Mouse (Mus musculus) small intestine, adult 2 months (tissue): Measurements from ENCODE around the gene Slf2. TPM values are rescaled to one million over a fixed set of nuclear protein-coding genes. Genes with fewer than 3 reads are reported as not detected.
A peak's percentile ranks its signal among the peaks of the same experiment; 100 is the strongest.

Experiments
- H3K27ac ChIP-seq: fragments of 200-500 bp; 2 replicates; pipeline ENCODE4 v1.5.1; 2012; ENCODE audit warnings: low read depth, low read length, control low read depth, inconsistent platforms; ENCODE audit not compliant: insufficient read depth
- H3K27me3 ChIP-seq: fragments of 200-500 bp; 2 replicates; pipeline ENCODE4 v1.6.1; 2012; ENCODE audit warnings: mild to moderate bottlenecking, moderate library complexity, low read length, inconsistent platforms; ENCODE audit not compliant: control insufficient read depth, insufficient read depth
- H3K36me3 ChIP-seq: fragments of 200-500 bp; 2 replicates; pipeline ENCODE4 v1.6.1; 2012; ENCODE audit warnings: mild to moderate bottlenecking, low read length, control low read depth, inconsistent platforms; ENCODE audit not compliant: control insufficient read depth, insufficient read depth
- H3K4me1 ChIP-seq: fragments of 200-500 bp; 2 replicates; pipeline ENCODE4 v1.6.1; 2012; ENCODE audit warnings: low read length, inconsistent platforms, mixed read lengths; ENCODE audit not compliant: control insufficient read depth, insufficient read depth, insufficient read length
- H3K4me3 ChIP-seq: fragments of 200-500 bp; 2 replicates; pipeline ENCODE4 v1.5.1; 2012; ENCODE audit warnings: low read depth, mild to moderate bottlenecking, control low read depth, inconsistent platforms, low read length, moderate library complexity
- CTCF ChIP-seq: fragments of 200-500 bp; IDR thresholded peaks from 2 replicates; pipeline ENCODE4 v1.5.1; 2012; ENCODE audit warnings: low read depth, mild to moderate bottlenecking, control low read depth, inconsistent platforms, low read length, moderate library complexity, mixed read lengths; ENCODE audit not compliant: insufficient replicate concordance, insufficient read length; ENCODE audit errors: extremely low read depth
- POLR2A ChIP-seq: fragments of 200-500 bp; IDR thresholded peaks from 2 replicates; pipeline ENCODE4 v1.6.1; 2012; ENCODE audit warnings: low read depth, mild to moderate bottlenecking, control low read depth, inconsistent platforms, low read length, moderate library complexity
- WGBS: fragments of 180-500 bp; shearing (Covaris S2); methylation state at CpG from one replicate; pipeline ENCODE4 v1.1.7; 2018; 5-methylcytosine and 5-hydroxymethylcytosine counted together
- polyA plus RNA-seq: library from polyadenylated mRNA; depleted of rRNA; stranded (reverse); fragments of >200 nt; gene quantifications from 2 replicates; pipeline ENCODE4 v1.2.3, GENCODE M21; 2012

Gene Slf2
- polyA plus RNA-seq, 1 experiment = 43.9 TPM

DNA sequence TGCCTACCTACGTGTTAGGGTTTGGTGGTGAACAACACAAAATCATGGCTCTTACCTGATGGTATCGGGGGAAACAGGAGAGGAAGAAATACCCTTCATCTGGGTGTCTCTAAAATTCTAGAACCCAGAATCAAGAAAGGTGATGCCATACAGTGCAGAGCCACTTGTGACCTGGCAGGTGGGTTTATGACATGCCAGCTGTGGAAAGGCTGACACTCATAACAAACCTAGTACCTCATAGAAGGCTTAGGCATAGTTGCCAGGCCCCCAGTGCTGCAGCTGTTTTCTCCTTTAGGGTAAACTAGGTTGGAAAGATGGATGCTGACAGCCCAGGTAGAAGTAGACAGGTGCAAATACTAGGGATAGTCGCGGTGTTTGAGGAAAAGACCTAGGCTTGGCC is 53.5 kb downstream of the Slf2 start:
- Histone ChIP-seq H3K27me3 (no peaks in the 10 kb centered on the region; the same call in 1 of the 2 replicates), H3K4me3 (no peak overlapping the region), H3K36me3 (peaks cover 12% of the 10 kb centered on the region), H3K27ac (peak overlapping the region; percentile 87), H3K4me1 (peaks cover 45% of the 10 kb centered on the region; the same call in 1 of the 2 replicates)
- TF ChIP-seq CTCF (no peak), POLR2A (no peak)
- 66% methylated on average over 4 of the region's 4 CpGs for WGBS

DNA sequence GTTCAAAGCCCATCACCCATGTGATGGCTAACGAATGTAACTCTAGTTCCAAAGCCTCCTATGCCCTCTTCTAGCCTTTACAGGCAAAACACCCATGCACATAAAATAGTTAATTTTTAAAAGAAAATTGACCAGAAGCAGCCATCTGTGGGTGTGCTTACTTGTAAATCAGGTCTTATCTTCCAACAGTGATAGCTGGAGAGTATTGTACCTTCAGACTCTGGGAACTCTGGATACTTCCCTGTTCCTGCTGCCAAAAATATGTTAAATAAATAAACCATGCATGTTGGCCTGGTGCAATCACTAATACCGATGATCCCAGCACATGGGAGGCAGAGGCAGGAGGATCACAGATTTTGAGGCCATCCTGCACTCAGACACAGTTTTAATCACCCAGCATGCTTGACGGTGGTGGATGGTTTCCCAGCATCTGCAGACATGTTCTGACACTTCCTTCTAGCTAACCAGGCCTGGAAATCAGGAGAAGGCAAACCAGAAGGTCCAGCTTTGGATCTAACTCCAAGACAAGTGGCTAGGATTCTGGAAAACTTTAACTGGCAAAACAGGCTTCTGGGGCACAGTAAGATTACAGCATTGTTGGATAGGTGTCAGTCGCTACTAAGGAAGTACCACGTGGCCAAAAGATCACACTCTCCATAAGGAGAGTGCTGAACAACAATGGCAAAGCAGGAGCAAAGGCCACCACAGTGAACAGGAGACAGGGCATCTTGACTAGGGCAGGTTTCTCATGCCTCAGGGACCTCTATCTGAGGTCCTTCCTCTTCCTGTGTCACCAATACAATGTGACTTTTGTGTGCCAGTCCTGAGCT is 54.4 kb downstream of the Slf2 start:
- TF ChIP-seq CTCF (no peak), POLR2A (no peak)
- peak overlapping the region; percentile 90 for H3K27ac ChIP-seq
- no peaks in the 10 kb centered on the region; the same call in 1 of the 2 replicates for H3K27me3 ChIP-seq
- H3K4me3 ChIP-seq = no peak overlapping the region
- H3K4me1 ChIP-seq = peaks cover 45% of the 10 kb centered on the region; the same call in 1 of the 2 replicates
- H3K36me3 ChIP-seq = peaks cover 9% of the 10 kb centered on the region
- 9% methylated on average over 5 of the region's 5 CpGs for WGBS

DNA sequence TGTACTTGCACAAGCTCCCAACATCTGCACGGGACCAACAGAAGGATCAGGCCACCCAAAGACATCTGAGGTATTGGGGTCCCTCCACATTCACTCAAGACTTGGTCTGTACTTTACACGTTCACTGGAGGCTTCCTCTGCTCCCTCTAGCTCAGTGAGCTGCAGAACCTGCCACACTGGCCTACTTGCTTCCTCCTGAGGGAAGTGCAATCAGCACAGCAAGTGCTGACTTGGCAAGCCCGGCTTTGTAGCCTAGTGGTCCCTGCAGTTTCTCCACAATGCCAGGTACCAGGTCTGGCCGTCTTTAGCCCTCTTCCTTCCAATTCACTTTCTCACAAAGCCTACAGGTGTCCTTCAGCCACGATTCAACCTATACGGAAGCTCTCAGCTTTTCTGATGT is 56.1 kb downstream of the Slf2 start:
- no peaks in the 10 kb centered on the region; the same call in 1 of the 2 replicates for H3K27me3 ChIP-seq
- no peak for TF ChIP-seq POLR2A
- no peak for TF ChIP-seq CTCF
- H3K4me1 ChIP-seq = peaks cover 46% of the 10 kb centered on the region
- 30% methylated on average over 6 of the region's 6 CpGs for WGBS
- H3K36me3 ChIP-seq = peaks cover under 1% of the 10 kb centered on the region
- peak overlapping the region; percentile 90 for H3K27ac ChIP-seq
- no peak overlapping the region for H3K4me3 ChIP-seq

DNA sequence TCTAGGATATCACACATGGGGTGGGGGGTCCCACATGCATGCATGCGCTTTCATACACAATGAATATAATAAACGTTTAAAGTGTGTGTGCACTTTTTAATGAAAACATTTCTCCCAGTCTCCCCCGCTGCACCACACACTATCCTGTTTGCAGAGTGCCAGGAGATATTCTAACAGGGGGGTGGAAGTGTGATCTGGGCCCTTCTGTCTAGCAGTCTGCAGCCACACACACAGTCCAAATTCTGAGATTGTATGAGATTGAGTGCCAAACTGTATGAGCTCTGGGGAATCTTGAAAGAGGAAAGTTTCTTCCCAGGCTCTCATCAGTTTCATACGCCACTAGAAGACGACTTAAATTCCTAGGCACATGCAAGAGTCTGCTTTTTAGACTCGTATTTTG is 56.9 kb downstream of the Slf2 start:
- Histone ChIP-seq H3K27me3 (no peaks in the 10 kb centered on the region; the same call in 1 of the 2 replicates), H3K4me3 (no peak overlapping the region), H3K36me3 (peaks cover 9% of the 10 kb centered on the region), H3K4me1 (peaks cover 50% of the 10 kb centered on the region), H3K27ac (no peak overlapping the region)
- TF ChIP-seq POLR2A = no peak
- WGBS = 65% methylated on average over 6 of the region's 6 CpGs

- Histone ChIP-seq H3K4me1 (peaks cover 47% of the 10 kb centered on the region), H3K27ac (peak overlapping the region; percentile 77), H3K4me3 (0 out of 2 replicates have a peak overlapping the region, but pooled peaks have one; percentile 89), H3K27me3 (no peaks in the 10 kb centered on the region; the same call in 1 of the 2 replicates), H3K36me3 (peaks cover 12% of the 10 kb centered on the region)
- TF ChIP-seq POLR2A (no peak), CTCF (no peak)
- WGBS = 38% methylated on average over 9 of the region's 9 CpGs
These were observed 57.4 kb downstream of the Slf2 start for GRCm38 (mm10) chr19:44988321-44988720.

- no peak for TF ChIP-seq POLR2A
- TF ChIP-seq CTCF = peak; percentile 28; the same call in 1 of the 2 replicates
- Histone ChIP-seq H3K4me1 (peaks cover 46% of the 10 kb centered on the region), H3K27ac (peak within 1 kb of the TSS; percentile 98), H3K4me3 (peak within 1 kb of the TSS; percentile 89), H3K27me3 (no peaks in the 10 kb centered on the region; the same call in 1 of the 2 replicates), H3K36me3 (peaks cover 14% of the 10 kb centered on the region)
- 1% methylated on average over 58 of the region's 58 CpGs for WGBS
These were observed 58.0 kb downstream of the Slf2 start, which contains the start of gene Sema4g for GRCm38 (mm10) chr19:44988831-44989566. Gene Sema4g, plus strand, starts transcription at chr19:44989101.
